Mouse (Mus musculus) bone marrow macrophage, adult 2 months (primary cell): ENCODE measurements at regions not wholly inside any gene's neighbourhood (a gene's known extent, or its start where the extent isn't known, plus 50 kb on each side); places are given as distances from the start of the nearest gene placed in this dataset.

ENCODE experiments used
- CTCF ChIP-seq: IDR thresholded peaks from 2 replicates; pipeline ENCODE4 v1.5.1; 2012; ENCODE audit warnings: low read depth, mild to moderate bottlenecking, low read length, moderate library complexity
- POLR2A ChIP-seq: IDR thresholded peaks from 2 replicates; pipeline ENCODE4 v1.6.1; 2012; ENCODE audit warnings: mild to moderate bottlenecking, low read depth, low read length, borderline replicate concordance

- TF ChIP-seq CTCF, result no peak
- TF ChIP-seq POLR2A, result no peak
Observed at GRCm38 (mm10) chr17:45318211-45319076, 115.1 kb downstream of the Cdc5l start.
